Mouse (Mus musculus): ENCODE results near the gene Sh3pxd2a.

- TF ChIP-seq CTCF (IDR thresholded peaks at IDR 0.05; ENCODE audit: low read depth) (peak; percentile 86), EP300 (IDR thresholded peaks at IDR 0.05; ENCODE audit: low read depth) (no peak)
These were observed 125.0 kb downstream of the Sh3pxd2a start for GRCm38 (mm10) chr19:47339165-47339564.

All from liver, postnatal 0 days (tissue).